Mouse (Mus musculus): ENCODE measurements around the gene Gmeb2. TPM values are rescaled to one million over a fixed set of nuclear protein-coding genes. Genes with fewer than 3 reads are reported as not detected.

The Gmeb2 gene
- polyA plus RNA-seq, 1 experiment from 2014 or later = 9.6 TPM

DNA sequence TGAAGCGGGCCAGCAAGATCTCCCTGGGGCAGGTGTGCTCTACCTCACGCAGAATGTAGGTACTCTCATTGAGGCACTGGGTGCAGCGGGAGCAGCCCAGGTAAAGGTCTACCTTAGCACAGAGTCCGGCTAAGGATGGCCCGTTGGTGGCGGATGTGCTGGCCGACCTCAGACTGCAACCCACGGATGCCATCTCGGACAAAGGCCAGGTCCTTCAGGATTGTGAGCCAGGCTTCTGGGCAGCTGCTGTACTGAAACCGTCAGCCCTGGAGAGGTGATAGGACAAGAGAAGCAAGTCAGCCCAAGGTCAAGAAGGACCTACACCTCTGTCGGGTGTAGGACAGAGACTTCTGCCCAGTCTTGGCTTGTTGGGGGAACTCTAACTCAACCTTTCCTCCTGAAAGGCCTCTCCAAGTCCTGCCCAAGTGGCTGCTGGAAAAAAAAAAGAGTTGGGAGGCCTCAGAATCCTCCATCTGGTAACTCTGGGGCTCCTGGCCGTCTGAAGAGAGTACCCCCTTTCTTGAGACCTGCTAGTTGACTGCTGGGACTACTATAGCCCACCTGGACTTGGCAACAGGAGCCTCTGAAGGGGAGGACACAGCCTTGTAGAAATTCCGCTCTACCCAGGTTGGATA, 46.9 kb downstream of the Gmeb2 start:
- 81% methylated on average over 13 of the region's 13 CpGs for WGBS (ENCODE audit: insufficient replicate concordance)
- H3K4me1 ChIP-seq (replicated peaks) = peaks cover 50% of the 10 kb centered on the region
- peak overlapping the region; percentile 79 for H3K4me2 ChIP-seq
- H3K27ac ChIP-seq (replicated peaks) = 0 out of 2 replicates have a peak overlapping the region, but pooled peaks have one; percentile 77
- peak overlapping the region; percentile 79; the same call in 1 of the 2 replicates for H3K9ac ChIP-seq
- peaks cover 43% of the 10 kb centered on the region for H3K36me3 ChIP-seq (replicated peaks)
- peak overlapping the region; percentile 76 for H3K4me3 ChIP-seq (replicated peaks)
- H3K9me3 ChIP-seq (replicated peaks) = no peaks in the 10 kb centered on the region
- H3K27me3 ChIP-seq = no peaks in the 10 kb centered on the region
- ATAC-seq (ENCODE audit: insufficient read depth) = no peak

DNA sequence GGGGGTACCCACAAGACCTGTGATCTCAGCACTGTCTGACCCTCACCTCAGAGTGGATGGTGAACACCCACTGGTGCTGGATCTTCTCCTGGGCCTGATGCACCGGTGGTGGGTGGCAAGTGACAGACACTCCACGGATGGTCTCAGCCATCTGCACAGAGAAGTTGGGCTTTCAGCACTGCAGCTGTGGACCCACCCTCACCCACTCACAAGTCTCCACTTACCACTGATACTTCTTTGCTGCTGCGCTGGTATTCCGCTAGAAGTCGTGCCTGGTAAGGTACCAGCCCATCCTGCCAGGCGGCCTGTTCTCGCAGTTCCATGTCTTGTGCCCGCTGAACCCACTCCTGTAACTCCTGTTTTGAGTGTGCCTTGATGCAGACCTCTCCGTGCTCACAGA, 48.6 kb downstream of the Gmeb2 start:
- Histone ChIP-seq H3K9ac (no peak overlapping the region), H3K9me3 (replicated peaks) (no peaks in the 10 kb centered on the region), H3K4me1 (replicated peaks) (peaks cover 45% of the 10 kb centered on the region), H3K27ac (replicated peaks) (no peak overlapping the region), H3K36me3 (replicated peaks) (peaks cover 60% of the 10 kb centered on the region), H3K27me3 (no peaks in the 10 kb centered on the region), H3K4me2 (peak overlapping the region; percentile 79; the same call in 1 of the 2 replicates), H3K4me3 (replicated peaks) (no peak overlapping the region)
- no peak for ATAC-seq (ENCODE audit: insufficient read depth)
- WGBS (ENCODE audit: insufficient replicate concordance) = 83% methylated on average over 9 of the region's 9 CpGs

DNA sequence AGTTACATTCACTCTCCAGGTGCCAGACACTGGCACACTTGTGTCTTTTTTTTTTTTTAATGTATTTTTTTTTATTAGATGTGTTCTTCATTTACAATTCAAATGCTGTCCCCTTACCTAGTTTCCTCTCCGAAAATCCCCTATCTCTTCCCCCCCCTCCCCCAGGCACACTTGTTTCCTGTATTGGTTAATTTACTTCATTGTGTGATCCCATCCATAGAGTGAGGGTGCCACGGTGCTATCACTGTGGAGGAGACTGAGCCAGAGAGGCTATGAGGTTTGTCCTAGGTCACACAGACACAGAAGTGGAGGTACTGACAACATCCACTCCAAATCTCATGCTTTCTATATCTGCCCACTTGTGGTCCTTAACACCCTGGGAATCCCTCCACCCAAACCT, 49.0 kb downstream of the Gmeb2 start:
- Histone ChIP-seq H3K9ac (no peak overlapping the region), H3K9me3 (replicated peaks) (no peaks in the 10 kb centered on the region)

DNA sequence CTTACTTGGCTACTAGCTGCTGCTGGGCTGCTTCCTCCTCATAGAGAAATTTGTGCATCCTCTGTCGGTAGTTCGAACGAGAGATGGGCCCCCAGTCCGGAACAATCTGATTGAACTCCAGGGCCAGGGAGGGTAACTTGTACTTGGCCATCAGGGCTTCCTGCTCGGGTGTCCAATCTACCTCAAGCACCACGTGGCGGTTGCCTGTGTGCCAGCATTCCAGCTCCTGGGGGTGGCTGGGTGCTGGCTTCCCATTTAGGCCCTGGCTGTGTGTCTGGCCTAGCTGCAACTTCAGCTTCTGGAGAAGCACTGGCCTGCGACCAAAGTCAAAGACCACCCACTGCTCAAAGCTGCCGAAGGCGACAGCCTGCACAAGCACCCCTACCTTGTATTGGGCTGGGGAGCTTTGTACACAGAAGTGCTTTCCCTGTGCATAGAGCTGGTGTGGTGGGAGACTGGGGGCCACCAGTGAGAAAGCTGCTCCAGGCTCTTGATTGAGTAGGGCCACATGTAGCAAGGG, 49.7 kb downstream of the Gmeb2 start:
- Histone ChIP-seq H3K27ac (replicated peaks) (no peak overlapping the region), H3K9ac (no peak overlapping the region), H3K4me2 (no peak overlapping the region), H3K36me3 (replicated peaks) (peaks cover 71% of the 10 kb centered on the region), H3K4me3 (replicated peaks) (no peak overlapping the region), H3K9me3 (replicated peaks) (no peaks in the 10 kb centered on the region), H3K4me1 (replicated peaks) (peaks cover 38% of the 10 kb centered on the region), H3K27me3 (no peaks in the 10 kb centered on the region)
- no peak for ATAC-seq (ENCODE audit: insufficient read depth)
- WGBS (ENCODE audit: insufficient replicate concordance) = 79% methylated on average over 10 of the region's 10 CpGs

More for the DNA sequence above, 49.0 kb downstream of the Gmeb2 start:
- H3K4me1 ChIP-seq (replicated peaks) = peaks cover 41% of the 10 kb centered on the region
- 55% methylated on average over 2 of the region's 2 CpGs for WGBS (ENCODE audit: insufficient replicate concordance)
- peaks cover 64% of the 10 kb centered on the region for H3K36me3 ChIP-seq (replicated peaks)
- H3K27me3 ChIP-seq = no peaks in the 10 kb centered on the region
- no peak overlapping the region for H3K4me3 ChIP-seq (replicated peaks)
- H3K27ac ChIP-seq (replicated peaks) = no peak overlapping the region
- no peak for ATAC-seq (ENCODE audit: insufficient read depth)
- 0 out of 2 replicates have a peak overlapping the region, but pooled peaks have one; percentile 79 for H3K4me2 ChIP-seq

DNA sequence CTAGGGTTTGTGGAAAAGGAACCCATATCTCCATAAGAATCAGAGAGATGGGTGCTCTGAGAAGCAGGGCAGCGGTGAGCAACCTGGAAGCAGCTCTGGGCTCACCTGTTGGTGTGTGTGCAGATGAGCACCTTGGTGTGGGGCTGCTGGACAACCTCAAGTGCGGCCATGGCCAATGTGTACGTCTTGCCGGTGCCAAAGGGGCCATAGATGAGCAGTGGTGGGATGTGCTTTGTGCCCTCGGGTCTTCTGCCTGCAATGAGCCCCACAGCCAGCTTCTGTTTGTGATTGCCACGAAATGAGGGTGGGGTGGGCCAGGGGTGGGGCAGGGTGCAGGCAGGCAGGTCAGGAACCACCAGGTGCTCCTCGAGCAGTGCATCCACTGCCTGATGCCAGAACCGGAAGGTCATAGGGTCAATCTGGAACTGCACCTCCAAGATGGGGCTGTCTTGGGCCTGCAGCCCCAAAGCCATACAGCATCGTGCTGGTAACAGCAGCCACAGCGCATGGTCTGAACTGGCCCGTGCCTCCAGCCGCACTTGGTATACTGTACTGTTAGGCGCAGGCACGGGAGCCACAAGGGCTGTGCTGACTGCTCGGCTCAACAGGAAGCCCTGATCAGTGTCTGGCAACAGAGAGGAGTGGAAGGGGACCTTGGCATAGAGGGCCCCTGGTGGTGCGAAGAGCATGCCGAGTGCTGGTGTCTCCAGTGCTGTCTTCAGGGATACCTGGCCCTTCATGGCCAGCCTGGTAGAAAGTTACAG, 50.4 kb downstream of the Gmeb2 start:
- Histone ChIP-seq H3K27ac (replicated peaks) (no peak overlapping the region), H3K4me3 (replicated peaks) (no peak overlapping the region), H3K36me3 (replicated peaks) (peaks cover 78% of the 10 kb centered on the region), H3K4me1 (replicated peaks) (peaks cover 35% of the 10 kb centered on the region), H3K9me3 (replicated peaks) (no peaks in the 10 kb centered on the region), H3K4me2 (no peak overlapping the region), H3K27me3 (no peaks in the 10 kb centered on the region), H3K9ac (no peak overlapping the region)
- WGBS (ENCODE audit: insufficient replicate concordance) = 83% methylated on average over 17 of the region's 17 CpGs
- no peak for ATAC-seq (ENCODE audit: insufficient read depth)

DNA sequence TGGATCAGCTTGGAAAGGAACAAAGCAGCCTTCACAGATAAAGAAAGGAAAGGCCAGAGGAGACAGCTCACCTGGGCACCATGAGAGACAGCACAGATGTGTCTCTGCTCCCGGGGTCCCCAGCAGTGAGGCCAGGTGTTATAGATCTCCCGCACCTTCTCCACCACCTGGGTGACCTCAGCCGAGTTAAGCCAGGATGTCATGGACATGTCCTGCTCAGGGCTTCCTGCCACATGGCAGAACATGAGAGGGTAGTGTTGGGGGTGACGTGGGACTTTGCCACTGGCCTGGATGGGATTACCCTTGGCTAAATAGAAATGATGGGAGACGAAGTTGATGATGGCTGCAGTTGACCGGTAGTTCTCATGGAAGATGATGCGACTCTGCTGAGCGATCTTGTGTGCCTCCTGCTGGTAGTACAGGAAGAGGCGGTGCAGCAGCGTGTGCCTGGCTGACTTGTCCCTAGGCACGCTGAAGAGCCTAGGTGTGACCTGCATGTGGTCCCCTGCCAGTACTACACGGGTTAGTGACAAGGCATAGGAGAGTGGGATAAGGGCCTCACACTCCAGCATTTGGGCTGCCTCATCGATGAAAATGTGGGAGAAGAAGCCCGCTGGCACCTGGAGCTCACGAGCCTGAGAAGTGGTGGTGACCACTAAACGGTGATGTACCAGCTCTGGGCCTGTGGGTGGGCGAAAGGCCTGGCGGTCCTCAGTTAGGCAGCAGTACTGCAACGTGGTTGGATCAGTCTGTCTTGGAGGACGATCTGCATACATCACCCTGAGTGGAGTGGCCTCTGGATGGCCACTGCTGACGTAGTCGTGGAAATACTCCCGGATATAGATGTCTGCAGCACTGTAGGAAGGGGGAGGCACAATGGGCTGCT, 51.9 kb downstream of the Gmeb2 start:
- ATAC-seq (ENCODE audit: insufficient read depth) = no peak

DNA sequence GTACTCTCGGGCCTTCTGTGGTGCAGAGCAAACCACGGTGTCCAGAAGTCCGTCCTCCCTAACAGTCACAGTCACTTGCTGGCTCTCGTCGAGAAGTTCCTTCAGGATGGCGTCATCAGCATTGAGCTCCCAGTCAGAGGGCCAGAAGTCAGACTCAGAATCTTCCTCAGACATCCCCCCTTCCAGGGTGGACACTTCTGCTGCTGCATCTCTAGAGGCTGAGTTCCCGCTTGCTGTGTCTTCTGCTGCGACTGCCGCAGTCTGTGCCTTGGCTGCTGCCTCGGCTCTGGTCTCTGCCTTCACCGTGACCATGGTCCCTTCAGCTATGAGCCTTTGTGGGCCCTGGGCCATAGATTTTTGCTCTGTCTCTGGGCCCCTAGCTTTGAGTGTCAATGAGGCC, 53.2 kb downstream of the Gmeb2 start:
- Histone ChIP-seq H3K4me3 (replicated peaks) (no peak overlapping the region), H3K36me3 (replicated peaks) (peaks cover 91% of the 10 kb centered on the region), H3K9ac (no peak overlapping the region), H3K4me1 (replicated peaks) (peaks cover 7% of the 10 kb centered on the region), H3K27me3 (no peaks in the 10 kb centered on the region), H3K27ac (replicated peaks) (no peak overlapping the region), H3K4me2 (no peak overlapping the region), H3K9me3 (replicated peaks) (no peaks in the 10 kb centered on the region)
- no peak for ATAC-seq (ENCODE audit: insufficient read depth)
- 86% methylated on average over 11 of the region's 11 CpGs for WGBS (ENCODE audit: insufficient replicate concordance)

More for the DNA sequence above, 51.9 kb downstream of the Gmeb2 start:
- H3K27ac ChIP-seq (replicated peaks) = no peak overlapping the region
- H3K36me3 ChIP-seq (replicated peaks) = peaks cover 89% of the 10 kb centered on the region
- H3K9me3 ChIP-seq (replicated peaks) = no peaks in the 10 kb centered on the region
- H3K4me3 ChIP-seq (replicated peaks) = no peak overlapping the region
- no peaks in the 10 kb centered on the region for H3K27me3 ChIP-seq
- H3K4me2 ChIP-seq = no peak overlapping the region
- H3K4me1 ChIP-seq (replicated peaks) = peaks cover 20% of the 10 kb centered on the region
- H3K9ac ChIP-seq = no peak overlapping the region
- WGBS (ENCODE audit: insufficient replicate concordance) = 74% methylated on average over 23 of the region's 23 CpGs

DNA sequence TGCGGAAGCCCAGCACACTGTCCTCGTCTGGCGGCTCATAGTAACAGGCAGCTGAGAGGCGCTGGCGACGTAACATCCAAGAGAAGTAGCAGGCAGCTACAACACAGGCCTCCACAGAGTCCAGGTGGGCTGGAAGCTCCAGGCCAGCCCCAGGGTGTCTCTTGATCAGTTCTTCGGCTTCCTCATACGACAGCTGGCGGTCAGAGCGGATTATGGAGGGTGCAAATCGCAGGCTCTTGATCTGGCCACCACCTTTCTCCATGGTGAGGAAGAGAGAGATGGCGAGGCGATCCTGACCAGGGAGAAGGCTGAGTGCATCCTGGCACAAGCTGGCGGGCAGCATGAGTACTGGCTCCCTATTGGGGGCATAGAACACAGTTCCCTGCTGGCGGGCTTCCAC, 54.4 kb downstream of the Gmeb2 start:
- H3K9ac ChIP-seq = no peak overlapping the region
- H3K9me3 ChIP-seq (replicated peaks) = no peaks in the 10 kb centered on the region
- H3K36me3 ChIP-seq (replicated peaks) = peaks cover 96% of the 10 kb centered on the region
- no peak for ATAC-seq (ENCODE audit: insufficient read depth)
- no peak overlapping the region for H3K27ac ChIP-seq (replicated peaks)
- H3K4me2 ChIP-seq = no peak overlapping the region
- no peak overlapping the region for H3K4me3 ChIP-seq (replicated peaks)
- no peaks in the 10 kb centered on the region for H3K27me3 ChIP-seq
- 86% methylated on average over 15 of the region's 15 CpGs for WGBS (ENCODE audit: insufficient replicate concordance)
- H3K4me1 ChIP-seq (replicated peaks) = no peaks in the 10 kb centered on the region

DNA sequence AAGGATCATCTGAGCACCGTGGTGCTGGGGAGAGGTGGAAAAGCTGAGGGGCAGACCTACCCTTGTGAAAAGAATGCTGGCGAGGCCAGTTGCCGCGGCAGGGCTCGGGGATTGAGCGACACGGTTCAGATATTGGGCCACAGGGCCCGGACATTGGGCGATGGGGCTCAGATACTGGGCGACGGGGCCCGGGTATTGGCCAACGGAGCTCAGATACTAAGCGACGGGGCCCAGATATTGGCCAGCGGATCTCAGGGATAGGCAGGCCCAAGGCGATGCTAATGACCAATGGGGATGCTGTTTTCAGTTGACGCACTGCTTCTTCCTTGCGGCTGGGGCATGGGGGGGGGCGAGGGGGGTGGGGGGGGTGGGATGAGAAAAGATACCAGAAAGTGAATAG, 56.7 kb downstream of the Gmeb2 start:
- H3K27me3 ChIP-seq = no peaks in the 10 kb centered on the region
- H3K4me2 ChIP-seq = no peak overlapping the region
- ATAC-seq (ENCODE audit: insufficient read depth) = no peak
- H3K27ac ChIP-seq (replicated peaks) = no peak overlapping the region
- H3K4me1 ChIP-seq (replicated peaks) = no peaks in the 10 kb centered on the region
- H3K9ac ChIP-seq = no peak overlapping the region
- no peaks in the 10 kb centered on the region for H3K9me3 ChIP-seq (replicated peaks)
- H3K4me3 ChIP-seq (replicated peaks) = no peak overlapping the region
- peaks cover 93% of the 10 kb centered on the region for H3K36me3 ChIP-seq (replicated peaks)
- WGBS (ENCODE audit: insufficient replicate concordance) = 76% methylated on average over 20 of the region's 20 CpGs

DNA sequence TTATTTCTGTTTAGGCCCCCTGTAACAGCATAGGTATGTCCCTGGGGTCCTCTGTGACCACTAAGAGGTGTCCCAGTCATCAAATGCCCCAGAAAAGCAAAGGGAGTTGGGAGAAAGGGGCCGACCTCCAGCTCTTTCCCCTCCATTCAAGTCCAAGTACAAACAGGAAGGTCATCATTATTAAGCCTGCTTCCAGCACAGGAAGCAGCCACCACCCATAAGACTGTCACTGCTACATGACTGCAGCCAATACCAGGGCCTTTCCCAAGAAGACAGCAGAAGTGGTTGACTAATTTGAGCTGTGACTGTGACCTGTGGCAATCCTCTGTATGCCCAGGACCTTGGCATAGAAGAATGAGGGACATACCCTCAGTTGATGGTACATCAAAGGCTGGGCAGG, 59.5 kb downstream of the Gmeb2 start:
- no peak for ATAC-seq (ENCODE audit: insufficient read depth)
- Histone ChIP-seq H3K4me2 (no peak overlapping the region), H3K9me3 (replicated peaks) (no peaks in the 10 kb centered on the region), H3K9ac (no peak overlapping the region), H3K27me3 (no peaks in the 10 kb centered on the region), H3K4me1 (replicated peaks) (no peaks in the 10 kb centered on the region), H3K27ac (replicated peaks) (no peak overlapping the region), H3K4me3 (replicated peaks) (no peak overlapping the region), H3K36me3 (replicated peaks) (peaks cover 65% of the 10 kb centered on the region)
- WGBS (ENCODE audit: insufficient replicate concordance) = 47% methylated on average over 1 of the region's 1 CpGs

DNA sequence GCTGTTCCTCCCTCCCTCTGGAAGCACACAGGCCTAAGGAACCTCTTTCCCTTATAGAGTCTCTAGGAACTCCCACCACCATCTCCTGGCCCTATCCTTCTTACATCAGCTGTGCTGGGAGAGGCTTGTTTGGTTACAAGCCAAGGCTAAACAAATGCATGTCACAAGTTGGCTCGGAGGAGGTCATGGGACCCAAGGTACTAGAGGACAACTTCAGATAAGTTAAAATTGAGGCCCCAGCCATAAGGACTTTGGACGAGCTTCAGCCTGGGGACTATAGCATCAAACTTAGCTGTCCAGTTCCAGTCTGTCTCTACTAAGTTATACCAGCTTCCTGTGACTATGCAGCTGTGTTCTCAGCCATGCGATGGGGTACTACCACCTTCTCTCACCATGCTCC, 60.7 kb downstream of the Gmeb2 start:
- peaks cover 7% of the 10 kb centered on the region; the same call in 1 of the 2 replicates for H3K27me3 ChIP-seq
- peaks cover 53% of the 10 kb centered on the region for H3K36me3 ChIP-seq (replicated peaks)
- ATAC-seq (ENCODE audit: insufficient read depth) = no peak
- H3K9ac ChIP-seq = no peak overlapping the region
- WGBS (ENCODE audit: insufficient replicate concordance) = 69% methylated on average over 3 of the region's 3 CpGs
- H3K9me3 ChIP-seq (replicated peaks) = no peaks in the 10 kb centered on the region
- no peak overlapping the region for H3K4me3 ChIP-seq (replicated peaks)
- H3K4me1 ChIP-seq (replicated peaks) = no peaks in the 10 kb centered on the region
- H3K27ac ChIP-seq (replicated peaks) = no peak overlapping the region
- H3K4me2 ChIP-seq = no peak overlapping the region
